Mouse (Mus musculus) CH12.LX (cell line): Measurements from ENCODE around the gene Cdh4. TPM values are rescaled to one million over a fixed set of nuclear protein-coding genes. Genes with fewer than 3 reads are reported as not detected.

Experiments
- DNase-seq: peaks from one replicate; pipeline ENCODE4 v3.0.0-alpha.2; 2013; ENCODE audit errors: extremely low read depth
- H3K27ac ChIP-seq: 2 replicates; pipeline ENCODE4 v1.5.1; 2012; ENCODE audit warnings: low read depth, mild to moderate bottlenecking, control low read depth, moderate library complexity; ENCODE audit not compliant: insufficient read depth
- H3K27me3 ChIP-seq: replicated peaks from 2 replicates; pipeline ENCODE3; 2012; ENCODE audit warnings: inconsistent platforms
- H3K36me3 ChIP-seq, 2 experiments: replicated peaks in 1 of 2; 2 replicates each; pipeline versions ENCODE3 to v1.6.1; 2012; ENCODE audit warnings: inconsistent platforms in 1 of 2, low read length in 1 of 2, mild to moderate bottlenecking in 1 of 2, mixed read lengths in 1 of 2, moderate library complexity in 1 of 2; ENCODE audit not compliant: control insufficient read depth in 1 of 2, insufficient read depth in 1 of 2
- H3K4me1 ChIP-seq, 2 experiments: 2 replicates each; pipeline ENCODE4 v1.6.1; 2012; ENCODE audit warnings: inconsistent platforms in 1 of 2, moderate library complexity in 1 of 2; ENCODE audit not compliant: insufficient read depth in 2 of 2, control insufficient read depth in 1 of 2
- H3K4me2 ChIP-seq: 2 replicates; pipeline ENCODE4 v1.6.1; 2012; ENCODE audit warnings: low read depth, mild to moderate bottlenecking, control low read depth; ENCODE audit not compliant: poor library complexity, insufficient read depth, severe bottlenecking
- H3K4me3 ChIP-seq, 3 experiments: fragments of 150-350 bp in 1 of 3; sonication (generic) in 1 of 3; replicated peaks in 1 of 3; 2 replicates each; pipeline versions ENCODE3 to v1.5.1; 2011 to 2012; ENCODE audit warnings: low read depth in 2 of 3, low read length in 2 of 3, mild to moderate bottlenecking in 2 of 3, moderate library complexity in 2 of 3, control low read depth in 1 of 3, improper control_type of control experiment in 1 of 3, inconsistent platforms in 1 of 3, mixed read lengths in 1 of 3; ENCODE audit not compliant: poor library complexity in 1 of 3
- H3K79me2 ChIP-seq: replicated peaks from 2 replicates; pipeline ENCODE4 v1.6.1; 2012; ENCODE audit warnings: mild to moderate bottlenecking, moderate library complexity; ENCODE audit not compliant: control insufficient read depth, poor library complexity, insufficient read depth, severe bottlenecking; ENCODE audit errors: extremely low read depth
- H3K9ac ChIP-seq: 2 replicates; pipeline ENCODE4 v1.6.1; 2012; ENCODE audit warnings: low read depth, mild to moderate bottlenecking, control low read depth, moderate library complexity; ENCODE audit not compliant: insufficient read depth
- H3K9me3 ChIP-seq: replicated peaks from 2 replicates; pipeline ENCODE3; 2012; ENCODE audit warnings: low read length, inconsistent platforms, mixed read lengths
- BHLHE40 ChIP-seq: IDR thresholded peaks from 2 replicates; pipeline ENCODE4 v1.6.1; 2011; ENCODE audit warnings: mild to moderate bottlenecking, low read depth, low read length, improper control_type of control experiment
- CHD2 ChIP-seq: IDR thresholded peaks from 2 replicates; pipeline ENCODE4 v1.6.1; 2011; ENCODE audit warnings: low read length, improper control_type of control experiment
- E2F4 ChIP-seq: IDR thresholded peaks from 2 replicates; pipeline ENCODE4 v1.6.1; 2011; ENCODE audit warnings: low read depth, low read length, improper control_type of control experiment; ENCODE audit not compliant: insufficient replicate concordance
- ELF1 ChIP-seq: IDR thresholded peaks from 2 replicates; pipeline ENCODE4 v1.6.1; 2014; ENCODE audit warnings: low read depth, mild to moderate bottlenecking, inconsistent platforms, low read length, improper control_type of control experiment
- EP300 ChIP-seq: IDR thresholded peaks from 2 replicates; pipeline ENCODE4 v1.6.1; 2011; ENCODE audit warnings: low read length, improper control_type of control experiment
- GABPA ChIP-seq: IDR thresholded peaks from 2 replicates; pipeline ENCODE4 v1.6.1; 2012; ENCODE audit warnings: low read depth, low read length, improper control_type of control experiment, inconsistent platforms; ENCODE audit not compliant: insufficient replicate concordance
- HCFC1 ChIP-seq: IDR thresholded peaks from 2 replicates; pipeline ENCODE4 v1.6.1; 2012; ENCODE audit warnings: low read depth, mild to moderate bottlenecking, inconsistent platforms, low read length, improper control_type of control experiment
- JUN ChIP-seq: IDR thresholded peaks from 2 replicates; pipeline ENCODE4 v1.6.1; 2011; ENCODE audit warnings: low read depth, mild to moderate bottlenecking, low read length, improper control_type of control experiment, moderate library complexity; ENCODE audit not compliant: insufficient read depth
- KAT2A ChIP-seq: IDR thresholded peaks from 2 replicates; pipeline ENCODE4 v1.6.1; 2012; ENCODE audit warnings: low read length, improper control_type of control experiment, inconsistent platforms; ENCODE audit not compliant: insufficient replicate concordance
- MAFK ChIP-seq: IDR thresholded peaks from 2 replicates; pipeline ENCODE4 v1.6.1; 2011; ENCODE audit warnings: low read length, improper control_type of control experiment; ENCODE audit not compliant: insufficient replicate concordance
- MAZ ChIP-seq: IDR thresholded peaks from 2 replicates; pipeline ENCODE4 v1.6.1; 2012; ENCODE audit warnings: low read depth, mild to moderate bottlenecking, inconsistent platforms, low read length, improper control_type of control experiment, moderate library complexity
- MXI1 ChIP-seq: IDR thresholded peaks from 2 replicates; pipeline ENCODE4 v1.6.1; 2011; ENCODE audit warnings: mild to moderate bottlenecking, low read depth, low read length, improper control_type of control experiment
- NELFE ChIP-seq: IDR thresholded peaks from 2 replicates; pipeline ENCODE4 v1.6.1; 2011; ENCODE audit warnings: low read depth, low read length, improper control_type of control experiment
- NRF1 ChIP-seq: IDR thresholded peaks from 2 replicates; pipeline ENCODE4 v1.6.1; 2014; ENCODE audit warnings: low read depth, mild to moderate bottlenecking, inconsistent platforms, low read length, improper control_type of control experiment, moderate library complexity
- PAX5 ChIP-seq: IDR thresholded peaks from 2 replicates; pipeline ENCODE4 v1.6.1; 2012; ENCODE audit warnings: low read length, inconsistent platforms, mixed read lengths
- POLR2AphosphoS2 ChIP-seq: IDR thresholded peaks from 2 replicates; pipeline ENCODE4 v1.6.1; 2011; ENCODE audit warnings: low read depth, low read length, improper control_type of control experiment
- RAD21 ChIP-seq: IDR thresholded peaks from 2 replicates; pipeline ENCODE4 v1.6.1; 2011; ENCODE audit warnings: low read depth, mild to moderate bottlenecking, low read length, improper control_type of control experiment, moderate library complexity
- TBP ChIP-seq: conservative IDR thresholded peaks from 2 replicates; pipeline ENCODE4 v1.6.1; 2011; ENCODE audit warnings: low read depth, low read length, improper control_type of control experiment
- TCF12 ChIP-seq: IDR thresholded peaks from 2 replicates; pipeline ENCODE4 v1.6.1; 2014; ENCODE audit warnings: low read depth, mild to moderate bottlenecking, inconsistent platforms, low read length, improper control_type of control experiment
- UBTF ChIP-seq: IDR thresholded peaks from 2 replicates; pipeline ENCODE4 v1.6.1; 2012; ENCODE audit warnings: low read depth, mild to moderate bottlenecking, inconsistent platforms, low read length, improper control_type of control experiment, moderate library complexity
- USF1 ChIP-seq: IDR thresholded peaks from 2 replicates; pipeline ENCODE4 v1.6.1; 2014; ENCODE audit warnings: low read depth, mild to moderate bottlenecking, inconsistent platforms, low read length, improper control_type of control experiment
- USF2 ChIP-seq: conservative IDR thresholded peaks from 2 replicates; pipeline ENCODE4 v1.6.1; 2011; ENCODE audit warnings: low read depth, low read length, improper control_type of control experiment
- ZC3H11A ChIP-seq: IDR thresholded peaks from 2 replicates; pipeline ENCODE4 v1.6.1; 2012; ENCODE audit warnings: low read depth, mild to moderate bottlenecking, inconsistent platforms, low read length, improper control_type of control experiment
- ZKSCAN1 ChIP-seq: IDR thresholded peaks from 2 replicates; pipeline ENCODE4 v1.6.1; 2012; ENCODE audit warnings: low read depth, inconsistent platforms, low read length, improper control_type of control experiment, borderline replicate concordance
- ZNF384 ChIP-seq: IDR thresholded peaks from 2 replicates; pipeline ENCODE4 v1.6.1; 2012; ENCODE audit warnings: low read depth, low read length, improper control_type of control experiment, inconsistent platforms
- dilution Hi-C: fragments of 300-500 bp; cut with MboI; formaldehyde crosslinking; loops from 2 replicates; pipeline ENCODE4 v1.14.3; 2020; ENCODE audit warnings: low sequenced_read_pairs; ENCODE audit not compliant: extremely low pct_unique_long_range_greater_than_20kb, extremely low pct_ligation_motif_present
- in situ Hi-C: fragments of 300-500 bp; cut with MboI; formaldehyde crosslinking; loops from 3 replicates; pipeline ENCODE4 v1.14.3; 2019; ENCODE audit warnings: low sequenced_read_pairs, low pct_ligation_motif_present, low pct_unique_long_range_greater_than_20kb, mixed read lengths
- polyA plus RNA-seq: library from polyadenylated mRNA; unstranded; fragments of >175 nt; gene quantifications from 2 replicates; pipeline ENCODE4 v1.2.1, GENCODE M21; 2012; ENCODE audit warnings: low read depth; ENCODE audit not compliant: insufficient read length
- total RNA-seq, 2 experiments: library from RNA; depleted of rRNA; stranded (reverse); fragments of 300-350 nt in 1 of 2; fragments of >200 nt in 1 of 2; gene quantifications; 2 replicates each; pipeline ENCODE4 v1.2.3; 2012 to 2014

The Cdh4 gene
- total and polyA plus RNA-seq, 3 experiments, result not detected

DNA sequence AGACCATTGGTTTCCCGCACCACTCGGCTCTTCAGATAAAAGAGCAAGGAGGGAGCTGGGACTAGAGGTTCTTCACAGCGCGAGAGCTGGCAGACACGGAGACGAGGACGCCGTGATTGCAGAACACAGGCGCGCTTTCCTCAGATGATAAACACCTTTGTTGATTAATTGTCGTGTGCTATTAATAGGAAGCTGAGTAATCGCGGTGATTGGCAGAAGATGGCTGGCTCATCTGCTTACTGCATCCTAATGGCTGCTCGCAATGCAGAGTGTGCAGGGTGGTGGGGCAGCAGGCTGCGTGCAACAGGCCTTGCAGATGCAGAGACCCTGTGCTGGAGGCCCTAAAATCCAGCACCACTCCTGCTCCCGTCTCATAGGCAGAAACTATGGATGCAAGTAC is 68.2 kb downstream of the Cdh4 start:
- H3K27me3 ChIP-seq, result no peaks in the 10 kb centered on the region
- H3K4me1 ChIP-seq, result no peaks in the 10 kb centered on the region
- no peak overlapping the region for H3K4me2 ChIP-seq
- TF ChIP-seq EP300 (no peak), USF1 (no peak), JUN (no peak), NRF1 (no peak), ELF1 (no peak), UBTF (no peak), TBP (no peak), HCFC1 (no peak), MAZ (no peak), USF2 (no peak), NELFE (no peak), BHLHE40 (no peak), TCF12 (no peak), POLR2AphosphoS2 (no peak), RAD21 (no peak), E2F4 (no peak), MAFK (no peak), CHD2 (no peak), KAT2A (no peak), PAX5 (no peak)
- H3K9ac ChIP-seq, result no peak overlapping the region
- H3K27ac ChIP-seq, result no peak overlapping the region
- in situ Hi-C loops, result no loop called here
- DNase-seq, result no peak
- no peak overlapping the region for H3K4me3 ChIP-seq
- no peaks in the 10 kb centered on the region for H3K79me2 ChIP-seq
- H3K9me3 ChIP-seq, result peaks cover 86% of the 10 kb centered on the region
- H3K36me3 ChIP-seq, result no peaks in the 10 kb centered on the region
- dilution Hi-C loops, result no loop called here

- Histone ChIP-seq H3K4me3 (no peak overlapping the region), H3K9ac (no peak overlapping the region), H3K27ac (no peak overlapping the region), H3K36me3 (no peaks in the 10 kb centered on the region), H3K27me3 (no peaks in the 10 kb centered on the region), H3K79me2 (no peaks in the 10 kb centered on the region), H3K4me1 (no peaks in the 10 kb centered on the region), H3K4me2 (no peak overlapping the region), H3K9me3 (peaks cover 83% of the 10 kb centered on the region)
- in situ Hi-C loops, result no loop called here
- no peak for DNase-seq
- dilution Hi-C loops, result no loop called here
- no peak for TF ChIP-seq ZNF384
- TF ChIP-seq GABPA, result no peak
- TF ChIP-seq MAFK, result no peak
- no peak for TF ChIP-seq ZC3H11A
- TF ChIP-seq CHD2, result no peak
- TF ChIP-seq MXI1, result no peak
- no peak for TF ChIP-seq ELF1
- TF ChIP-seq RAD21, result no peak
- TF ChIP-seq NRF1, result no peak
- TF ChIP-seq PAX5, result no peak
- no peak for TF ChIP-seq USF2
- TF ChIP-seq KAT2A, result no peak
- TF ChIP-seq ZKSCAN1, result no peak
- no peak for TF ChIP-seq USF1
- no peak for TF ChIP-seq BHLHE40
- TF ChIP-seq TCF12, result no peak
- no peak for TF ChIP-seq TBP
Observed at GRCm38 (mm10) chr2:179516559-179516958, 74.3 kb downstream of the Cdh4 start.
